Mouse (Mus musculus) ES-Bruce4 (cell line): ENCODE data around the gene Ccdc63. TPM values are rescaled to one million over a fixed set of nuclear protein-coding genes. Genes with fewer than 3 reads are reported as not detected.

Experiments used
- H3K27ac ChIP-seq: 2 replicates; pipeline ENCODE4 v1.5.1; 2012; ENCODE audit warnings: low read length, inconsistent platforms; ENCODE audit not compliant: insufficient read depth
- H3K27me3 ChIP-seq: 2 replicates; pipeline ENCODE4 v1.6.1; 2012; ENCODE audit warnings: mild to moderate bottlenecking, low read length, inconsistent platforms; ENCODE audit not compliant: control insufficient read depth, poor library complexity, insufficient read depth, severe bottlenecking
- H3K36me3 ChIP-seq: 2 replicates; pipeline ENCODE4 v1.6.1; 2012; ENCODE audit warnings: inconsistent platforms, mild to moderate bottlenecking, low read length, moderate library complexity; ENCODE audit not compliant: control insufficient read depth, poor library complexity, insufficient read depth, severe bottlenecking
- H3K4me1 ChIP-seq: one replicate; pipeline ENCODE4 v1.8.1; 2011; ENCODE audit warnings: low read length; ENCODE audit not compliant: control insufficient read depth, insufficient read depth
- H3K4me3 ChIP-seq: 2 replicates; pipeline ENCODE4 v1.5.1; 2011; ENCODE audit warnings: low read depth, mild to moderate bottlenecking, low read length
- H3K9ac ChIP-seq: 2 replicates; pipeline ENCODE4 v1.6.1; 2012; ENCODE audit warnings: low read depth, mild to moderate bottlenecking, inconsistent platforms; ENCODE audit not compliant: poor library complexity, severe bottlenecking
- H3K9me3 ChIP-seq: replicated peaks from 2 replicates; pipeline ENCODE4 v1.6.1; 2012; ENCODE audit warnings: mild to moderate bottlenecking, low read length, inconsistent platforms; ENCODE audit not compliant: control insufficient read depth, poor library complexity, insufficient read depth, severe bottlenecking
- CTCF ChIP-seq: IDR thresholded peaks from one replicate; pipeline ENCODE4 v1.8.1; 2011; ENCODE audit warnings: low read depth, low read length
- EP300 ChIP-seq: IDR thresholded peaks from 2 replicates; pipeline ENCODE4 v1.6.1; 2011; ENCODE audit warnings: low read depth, low read length; ENCODE audit not compliant: insufficient read depth
- POLR2A ChIP-seq: IDR thresholded peaks from one replicate; pipeline ENCODE4 v1.8.1; 2011; ENCODE audit warnings: low read length; ENCODE audit not compliant: insufficient read depth
- polyA plus RNA-seq: library from polyadenylated mRNA; stranded (reverse); fragments of >200 nt; gene quantifications from 2 replicates; pipeline ENCODE4 v1.2.4, GENCODE M21; 2011; ENCODE audit warnings: low read depth; ENCODE audit not compliant: missing spikeins, insufficient read depth, insufficient read length

Ccdc63 gene
- polyA plus RNA-seq, 1 experiment, result 3.0 TPM

DNA sequence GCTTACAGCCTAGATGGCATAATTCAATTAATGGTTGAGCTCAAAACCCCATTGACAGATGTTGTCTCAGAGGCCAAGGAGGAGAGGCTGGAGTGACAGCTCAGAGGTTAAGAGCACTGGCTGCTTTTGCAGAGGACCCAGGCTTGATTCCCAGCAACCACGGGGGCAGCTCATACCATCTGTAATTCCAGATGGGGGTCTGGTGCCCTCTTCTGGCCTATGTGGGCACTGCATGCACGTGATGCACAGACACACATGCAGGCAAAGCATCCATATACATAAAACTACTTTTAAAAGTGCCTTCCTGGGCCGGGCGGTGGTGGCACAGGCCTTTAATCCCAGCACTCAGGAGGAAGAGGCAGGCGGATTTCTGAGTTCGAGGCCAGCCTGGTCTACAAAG, 24.4 kb downstream of the Ccdc63 start:
- no peaks in the 10 kb centered on the region for H3K9me3 ChIP-seq
- no peak overlapping the region for H3K27ac ChIP-seq
- no peak overlapping the region for H3K4me3 ChIP-seq
- no peak for TF ChIP-seq EP300
- TF ChIP-seq POLR2A, result no peak
- TF ChIP-seq CTCF, result peak; percentile 71
- no peaks in the 10 kb centered on the region for H3K36me3 ChIP-seq
- H3K27me3 ChIP-seq, result no peaks in the 10 kb centered on the region
- H3K9ac ChIP-seq, result no peak overlapping the region
- H3K4me1 ChIP-seq, result peaks cover 2% of the 10 kb centered on the region

GRCm38 (mm10) chr5:122115266-122115763, 25.3 kb downstream of the Ccdc63 start:
- H3K9ac ChIP-seq, result no peak overlapping the region
- TF ChIP-seq POLR2A (no peak), CTCF (no peak), EP300 (no peak)
- H3K36me3 ChIP-seq, result no peaks in the 10 kb centered on the region
- H3K27me3 ChIP-seq, result no peaks in the 10 kb centered on the region
- no peak overlapping the region for H3K4me3 ChIP-seq
- H3K9me3 ChIP-seq, result no peaks in the 10 kb centered on the region
- H3K27ac ChIP-seq, result no peak overlapping the region
- H3K4me1 ChIP-seq, result peaks cover 2% of the 10 kb centered on the region

- H3K36me3 ChIP-seq, result no peaks in the 10 kb centered on the region
- no peaks in the 10 kb centered on the region for H3K27me3 ChIP-seq
- no peak for TF ChIP-seq POLR2A
- peak; percentile 99 for TF ChIP-seq CTCF
- H3K4me3 ChIP-seq, result no peak overlapping the region
- H3K4me1 ChIP-seq, result peaks cover 2% of the 10 kb centered on the region
- H3K9ac ChIP-seq, result no peak overlapping the region
- H3K27ac ChIP-seq, result no peak overlapping the region
- H3K9me3 ChIP-seq, result no peaks in the 10 kb centered on the region
Measured at GRCm38 (mm10) chr5:122114176-122114575, 26.4 kb downstream of the Ccdc63 start.

DNA sequence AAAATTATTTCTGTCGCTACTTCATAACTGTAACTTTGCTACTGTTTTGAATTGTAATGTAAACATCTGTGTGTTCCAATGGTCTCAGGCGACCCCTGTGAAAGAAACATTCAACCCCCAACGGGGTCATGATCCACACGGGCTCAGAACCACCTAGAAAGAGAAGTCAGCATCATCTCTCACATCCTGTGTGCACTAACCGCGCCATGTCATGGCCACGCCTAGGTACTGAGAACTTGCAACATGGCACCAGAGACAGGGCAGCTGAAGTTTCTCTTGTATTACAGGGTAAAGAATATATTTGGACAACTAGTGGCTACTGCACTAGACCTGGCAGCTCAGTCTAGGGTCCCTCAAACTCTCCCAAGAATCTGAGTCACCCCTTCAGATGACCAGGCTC, 27.2 kb downstream of the Ccdc63 start:
- Histone ChIP-seq H3K9me3 (no peaks in the 10 kb centered on the region), H3K36me3 (no peaks in the 10 kb centered on the region), H3K9ac (no peak overlapping the region), H3K27ac (no peak overlapping the region), H3K4me3 (no peak overlapping the region), H3K4me1 (peaks cover 2% of the 10 kb centered on the region), H3K27me3 (no peaks in the 10 kb centered on the region)
- TF ChIP-seq CTCF (no peak), EP300 (no peak)

DNA sequence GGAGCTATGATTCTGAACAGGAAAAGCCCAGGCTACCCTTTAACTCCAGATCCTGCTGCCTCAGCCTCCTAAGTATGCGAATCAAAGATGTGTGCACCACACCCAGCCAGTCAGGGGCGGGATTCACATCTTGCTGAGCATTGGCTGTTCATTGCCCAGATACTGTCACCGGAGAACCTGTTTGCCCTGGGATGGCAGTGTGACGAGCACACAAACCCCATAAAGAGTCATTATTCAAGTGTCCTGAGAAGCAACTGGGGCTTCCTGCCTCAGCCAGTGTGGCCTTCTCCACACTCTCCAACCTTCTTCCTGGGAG, 28.7 kb downstream of the Ccdc63 start:
- Histone ChIP-seq H3K27me3 (no peaks in the 10 kb centered on the region), H3K9me3 (no peaks in the 10 kb centered on the region), H3K4me3 (peak overlapping the region; percentile 22), H3K36me3 (no peaks in the 10 kb centered on the region), H3K4me1 (peaks cover 2% of the 10 kb centered on the region), H3K9ac (0 out of 2 replicates have a peak overlapping the region, but pooled peaks have one; percentile 10), H3K27ac (no peak overlapping the region)
- TF ChIP-seq EP300 (no peak), POLR2A (no peak), CTCF (no peak)

DNA sequence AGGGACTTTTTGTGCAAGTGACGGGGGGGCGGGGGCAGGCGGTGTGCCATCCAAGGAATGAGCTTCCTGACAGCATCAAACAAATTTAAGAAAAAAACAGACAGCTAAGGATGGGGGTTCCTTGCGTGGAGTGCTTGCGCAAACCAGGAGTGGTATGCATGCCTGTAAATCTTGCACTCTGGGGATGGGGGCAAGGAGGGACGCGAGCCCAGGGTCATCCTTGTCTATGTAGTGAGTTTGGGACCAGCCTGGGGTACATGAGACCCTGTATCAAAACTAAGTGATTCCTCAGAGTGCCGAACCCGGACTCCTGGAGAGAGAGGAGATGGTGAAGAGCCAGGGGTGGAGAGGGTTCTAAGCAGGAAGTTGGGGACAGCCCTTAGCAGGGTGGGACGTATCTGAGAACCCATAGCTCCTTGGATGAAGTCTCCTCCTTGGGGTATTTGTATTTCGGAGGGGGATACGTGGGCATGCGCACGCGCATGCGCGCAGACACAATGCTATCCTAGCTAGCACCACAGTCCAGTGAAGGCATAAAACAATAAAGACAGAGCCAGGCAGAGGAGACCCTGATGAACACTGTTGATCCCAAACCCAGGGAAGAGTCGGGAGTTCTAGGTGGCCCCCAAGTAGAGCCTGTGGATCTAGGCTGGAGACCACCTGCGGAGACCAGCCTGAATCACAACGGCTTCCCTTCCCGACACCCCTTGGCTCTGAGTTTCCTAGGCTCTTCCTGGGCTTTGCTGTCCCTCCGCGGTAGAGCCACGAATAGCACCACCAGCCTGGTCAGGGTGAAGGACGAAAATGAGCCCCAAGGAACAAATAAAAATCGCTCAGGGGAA, 29.3 kb downstream of the Ccdc63 start:
- Histone ChIP-seq H3K27me3 (no peaks in the 10 kb centered on the region), H3K4me3 (peak overlapping the region; percentile 22), H3K36me3 (no peaks in the 10 kb centered on the region), H3K9ac (0 out of 2 replicates have a peak overlapping the region, but pooled peaks have one; percentile 10), H3K4me1 (peaks cover 2% of the 10 kb centered on the region), H3K27ac (no peak overlapping the region), H3K9me3 (no peaks in the 10 kb centered on the region)
- TF ChIP-seq POLR2A (no peak), CTCF (peak; percentile 31), EP300 (0 out of 2 replicates have a peak, but pooled peaks have one; percentile 12)
